Mouse (Mus musculus): ENCODE data around the gene Edrf1. TPM values are rescaled to one million over a fixed set of nuclear protein-coding genes. Genes with fewer than 3 reads are reported as not detected.
"Not testable (repeated sequence)": the region's sequence is repeated elsewhere in the genome, so short reads cannot be mapped to it uniquely, and the experiment has no call there.

Edrf1 gene
- polyA plus RNA-seq, 1 experiment from 2014 or later, result 25.5 TPM

DNA sequence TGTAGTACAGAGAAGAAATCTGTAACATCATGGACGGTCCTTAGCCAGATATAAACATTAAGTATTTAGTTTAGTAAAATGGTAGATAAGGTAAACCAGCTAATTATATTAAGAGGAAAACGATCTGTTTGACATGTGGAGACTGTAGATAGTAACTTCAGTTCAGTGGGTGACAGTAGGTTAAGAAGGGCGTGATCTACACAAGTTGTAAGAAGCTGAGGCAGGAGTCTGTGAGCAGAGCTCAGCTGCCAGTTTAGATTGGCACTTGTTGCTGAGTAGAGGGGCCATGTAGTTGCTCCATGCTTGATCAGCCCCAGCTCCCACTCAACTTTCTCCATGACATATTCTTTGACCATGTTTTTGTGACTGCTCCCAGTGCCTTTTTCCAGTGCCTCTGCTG is 33.5 kb downstream of the Edrf1 start:
- ATAC-seq (ENCODE audit: insufficient number of reproducible peaks, insufficient read depth, low FRiP score, low read depth), result no peak
- no peaks in the 10 kb centered on the region for H3K9me3 ChIP-seq (ENCODE audit: control insufficient read depth, low read depth, low read length)
- H3K4me1 ChIP-seq (ENCODE audit: control insufficient read depth, insufficient read depth, low read length), result no peaks in the 10 kb centered on the region
- H3K27ac ChIP-seq (ENCODE audit: low read length), result no peak overlapping the region
- no peaks in the 10 kb centered on the region for H3K27me3 ChIP-seq (ENCODE audit: control insufficient read depth, insufficient read depth, low read length)
- WGBS, result 76% methylated on average over 3 of the region's 3 CpGs
- no peak overlapping the region for H3K4me3 ChIP-seq (ENCODE audit: low read depth, low read length)
- H3K4me2 ChIP-seq (replicated peaks; ENCODE audit: low read depth, low read length), result no peak overlapping the region
- no peak overlapping the region for H3K9ac ChIP-seq (replicated peaks; ENCODE audit: low read depth, low read length)
- peaks cover 53% of the 10 kb centered on the region for H3K36me3 ChIP-seq (ENCODE audit: control insufficient read depth, insufficient read depth, low read length)

DNA sequence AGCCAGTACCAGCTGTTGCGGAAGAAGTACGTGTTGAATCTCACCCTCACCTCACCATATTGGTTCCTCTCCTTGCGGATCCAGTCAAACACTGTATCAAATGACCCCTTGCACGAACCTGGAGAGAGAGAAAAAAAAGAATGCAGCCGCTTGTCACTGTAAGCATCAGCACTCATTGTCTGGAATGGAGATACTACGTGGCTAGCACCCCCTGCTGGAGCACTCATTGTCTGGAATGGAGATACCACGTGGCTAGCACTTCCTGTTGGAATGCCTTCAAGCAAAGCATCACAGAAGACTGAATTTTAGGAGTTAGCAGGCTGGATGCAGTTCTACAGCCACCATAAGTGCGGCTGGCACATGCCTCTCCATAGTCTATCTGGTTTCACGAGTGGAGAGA is 38.7 kb downstream of the Edrf1 start:
- H3K4me2 ChIP-seq (replicated peaks; ENCODE audit: low read depth, low read length), result no peak overlapping the region
- 70% methylated on average over 9 of the region's 9 CpGs for WGBS
- ATAC-seq (ENCODE audit: insufficient number of reproducible peaks, insufficient read depth, low FRiP score, low read depth), result no peak
- H3K27me3 ChIP-seq (ENCODE audit: control insufficient read depth, insufficient read depth, low read length), result no peaks in the 10 kb centered on the region
- no peak overlapping the region for H3K9ac ChIP-seq (replicated peaks; ENCODE audit: low read depth, low read length)
- H3K36me3 ChIP-seq (ENCODE audit: control insufficient read depth, insufficient read depth, low read length), result peaks cover 21% of the 10 kb centered on the region
- H3K4me1 ChIP-seq (ENCODE audit: control insufficient read depth, insufficient read depth, low read length), result no peaks in the 10 kb centered on the region
- H3K4me3 ChIP-seq (ENCODE audit: low read depth, low read length), result no peak overlapping the region
- H3K27ac ChIP-seq (ENCODE audit: low read length), result no peak overlapping the region
- H3K9me3 ChIP-seq (ENCODE audit: control insufficient read depth, low read depth, low read length), result no peaks in the 10 kb centered on the region

DNA sequence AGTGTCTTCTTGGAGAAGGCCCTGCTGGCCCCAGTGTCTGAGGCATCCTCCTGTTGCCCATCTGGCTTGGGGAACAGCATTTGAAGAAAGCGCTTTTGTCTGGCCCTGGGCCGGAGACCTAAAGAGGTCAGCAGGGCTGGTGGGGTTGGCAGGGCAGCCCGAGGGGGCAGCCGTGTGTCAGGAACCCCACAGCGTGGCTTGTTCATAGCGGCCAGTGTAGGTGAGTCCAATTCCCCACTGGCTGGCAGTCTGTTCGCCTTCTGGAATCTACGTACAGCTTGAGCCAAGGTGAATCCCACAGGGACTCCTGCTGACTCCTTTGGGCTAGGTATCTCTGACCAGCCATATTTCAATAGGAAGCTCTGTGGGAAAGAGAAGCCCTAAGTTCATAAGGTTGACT is 41.4 kb downstream of the Edrf1 start:
- Histone ChIP-seq H3K4me1 (ENCODE audit: control insufficient read depth, insufficient read depth, low read length) (no peaks in the 10 kb centered on the region), H3K27me3 (ENCODE audit: control insufficient read depth, insufficient read depth, low read length) (no peaks in the 10 kb centered on the region), H3K9me3 (ENCODE audit: control insufficient read depth, low read depth, low read length) (no peaks in the 10 kb centered on the region), H3K4me2 (replicated peaks; ENCODE audit: low read depth, low read length) (no peak overlapping the region), H3K27ac (ENCODE audit: low read length) (no peak overlapping the region), H3K9ac (replicated peaks; ENCODE audit: low read depth, low read length) (no peak overlapping the region), H3K36me3 (ENCODE audit: control insufficient read depth, insufficient read depth, low read length) (no peaks in the 10 kb centered on the region), H3K4me3 (ENCODE audit: low read depth, low read length) (no peak overlapping the region)
- WGBS, result 92% methylated on average over 8 of the region's 8 CpGs
- ATAC-seq (ENCODE audit: insufficient number of reproducible peaks, insufficient read depth, low FRiP score, low read depth), result no peak

DNA sequence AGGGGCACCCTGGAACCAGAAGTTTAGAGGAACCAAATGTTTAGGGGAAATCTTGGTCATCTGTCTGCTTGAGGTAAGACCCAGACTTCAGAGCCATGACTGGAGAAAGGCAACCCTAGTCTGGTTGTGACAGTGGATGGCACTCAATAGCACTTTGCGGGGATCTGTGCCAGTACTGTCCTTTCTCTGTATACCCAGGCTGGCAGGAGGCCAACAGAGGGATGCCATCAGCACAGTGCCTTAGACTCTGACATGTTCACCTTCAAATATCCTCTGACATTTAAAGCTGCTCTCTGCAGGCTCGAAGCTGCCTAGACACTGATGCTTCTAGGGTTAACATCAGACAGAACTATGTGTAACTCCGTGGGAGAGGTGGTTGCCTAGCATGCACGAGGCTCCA is 42.1 kb downstream of the Edrf1 start:
- no peak overlapping the region for H3K4me3 ChIP-seq (ENCODE audit: low read depth, low read length)
- H3K9ac ChIP-seq (replicated peaks; ENCODE audit: low read depth, low read length), result no peak overlapping the region
- no peaks in the 10 kb centered on the region for H3K9me3 ChIP-seq (ENCODE audit: control insufficient read depth, low read depth, low read length)
- no peak overlapping the region for H3K27ac ChIP-seq (ENCODE audit: low read length)
- H3K27me3 ChIP-seq (ENCODE audit: control insufficient read depth, insufficient read depth, low read length), result no peaks in the 10 kb centered on the region
- 67% methylated on average over 4 of the region's 4 CpGs for WGBS
- H3K4me1 ChIP-seq (ENCODE audit: control insufficient read depth, insufficient read depth, low read length), result no peaks in the 10 kb centered on the region
- 0 out of 2 replicates have a peak, but pooled peaks have one; percentile 21 for ATAC-seq (ENCODE audit: insufficient number of reproducible peaks, insufficient read depth, low FRiP score, low read depth)
- no peaks in the 10 kb centered on the region for H3K36me3 ChIP-seq (ENCODE audit: control insufficient read depth, insufficient read depth, low read length)
- no peak overlapping the region for H3K4me2 ChIP-seq (replicated peaks; ENCODE audit: low read depth, low read length)

DNA sequence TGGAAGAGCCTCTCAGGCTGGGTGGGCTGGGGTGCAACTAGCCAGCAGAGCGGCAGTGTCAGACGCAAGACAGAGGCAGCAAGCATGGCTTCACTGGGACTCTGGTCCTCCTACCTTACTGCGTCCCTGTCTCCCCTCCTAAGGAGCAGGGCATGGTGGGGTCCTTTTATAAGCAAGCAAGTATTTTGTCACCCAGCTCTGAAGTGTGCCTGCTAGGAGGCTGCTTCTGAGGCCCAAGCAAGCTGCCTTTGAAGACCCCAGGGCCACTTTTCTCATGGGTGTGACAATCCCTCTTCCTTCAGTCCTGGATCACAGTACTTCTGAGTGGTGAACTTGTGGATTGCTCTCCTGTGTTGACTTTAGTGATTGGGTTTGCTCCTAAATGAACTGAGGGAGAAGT is 42.6 kb downstream of the Edrf1 start, which contains the start of gene Mmp21:
Gene Mmp21, minus strand, starts transcription at position 101 of the 400 bp plus-strand sequence.
- H3K27me3 ChIP-seq (ENCODE audit: control insufficient read depth, insufficient read depth, low read length), result no peaks in the 10 kb centered on the region
- no peak for ATAC-seq (ENCODE audit: insufficient number of reproducible peaks, insufficient read depth, low FRiP score, low read depth)
- no peaks in the 10 kb centered on the region for H3K4me1 ChIP-seq (ENCODE audit: control insufficient read depth, insufficient read depth, low read length)
- H3K4me3 ChIP-seq (ENCODE audit: low read depth, low read length), result no peak within 1 kb of the TSS
- no peaks in the 10 kb centered on the region for H3K36me3 ChIP-seq (ENCODE audit: control insufficient read depth, insufficient read depth, low read length)
- H3K9me3 ChIP-seq (ENCODE audit: control insufficient read depth, low read depth, low read length), result no peaks in the 10 kb centered on the region
- H3K4me2 ChIP-seq (replicated peaks; ENCODE audit: low read depth, low read length), result no peak within 1 kb of the TSS
- H3K9ac ChIP-seq (replicated peaks; ENCODE audit: low read depth, low read length), result no peak within 1 kb of the TSS
- WGBS, result 64% methylated on average over 3 of the region's 3 CpGs
- no peak within 1 kb of the TSS for H3K27ac ChIP-seq (ENCODE audit: low read length)

DNA sequence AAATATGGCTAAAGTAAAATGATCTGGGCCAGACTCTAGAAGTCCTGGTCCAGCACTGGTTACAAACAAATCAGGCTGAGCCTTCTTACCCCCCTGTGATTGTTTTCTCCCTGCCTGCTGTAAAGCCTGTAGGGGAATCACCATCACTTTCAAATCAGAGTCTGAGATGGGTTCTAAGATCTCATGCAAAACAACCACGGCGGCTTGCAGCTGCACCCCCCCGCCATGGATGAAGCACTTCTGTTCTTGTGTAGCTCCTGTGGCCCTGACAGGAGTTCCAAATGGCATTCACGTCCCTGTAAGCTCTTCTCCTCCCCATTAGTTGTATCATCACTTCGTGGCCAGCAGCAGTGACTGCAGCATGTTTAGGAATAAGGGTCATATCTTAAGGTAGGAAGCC is 46.3 kb downstream of the Edrf1 start:
- 83% methylated on average over 5 of the region's 5 CpGs for WGBS
- H3K36me3 ChIP-seq (ENCODE audit: control insufficient read depth, insufficient read depth, low read length), result no peaks in the 10 kb centered on the region
- H3K4me1 ChIP-seq (ENCODE audit: control insufficient read depth, insufficient read depth, low read length), result no peaks in the 10 kb centered on the region
- ATAC-seq (ENCODE audit: insufficient number of reproducible peaks, insufficient read depth, low FRiP score, low read depth), result no peak
- peaks cover 5% of the 10 kb centered on the region; the same call in 1 of the 2 replicates for H3K9me3 ChIP-seq (ENCODE audit: control insufficient read depth, low read depth, low read length)
- H3K27me3 ChIP-seq (ENCODE audit: control insufficient read depth, insufficient read depth, low read length), result no peaks in the 10 kb centered on the region
- H3K27ac ChIP-seq (ENCODE audit: low read length), result no peak overlapping the region
- no peak overlapping the region for H3K4me3 ChIP-seq (ENCODE audit: low read depth, low read length)
- H3K4me2 ChIP-seq (replicated peaks; ENCODE audit: low read depth, low read length), result no peak overlapping the region
- H3K9ac ChIP-seq (replicated peaks; ENCODE audit: low read depth, low read length), result no peak overlapping the region

DNA sequence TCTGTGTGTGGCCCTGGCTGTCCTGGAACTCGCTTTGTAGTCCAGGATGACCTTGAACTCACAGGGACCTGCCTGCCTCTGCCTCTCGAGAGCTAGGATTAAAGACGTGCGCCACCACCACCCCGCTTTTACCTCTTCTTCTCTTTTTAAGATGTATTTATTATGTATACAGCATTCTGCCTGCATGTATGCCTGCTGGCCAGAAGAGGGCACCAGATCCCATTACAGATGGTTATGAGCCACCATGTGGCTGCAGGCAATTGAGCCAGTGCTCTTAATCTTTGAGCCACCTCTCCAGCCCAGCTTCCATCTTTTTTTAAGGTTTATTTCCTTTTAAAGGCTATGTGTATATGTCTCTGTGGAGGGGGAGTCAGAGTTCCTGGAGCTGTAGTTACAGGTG is 46.8 kb downstream of the Edrf1 start:
- ATAC-seq (ENCODE audit: insufficient number of reproducible peaks, insufficient read depth, low FRiP score, low read depth), result no peak
- H3K27ac ChIP-seq (ENCODE audit: low read length), result no peak overlapping the region
- H3K4me3 ChIP-seq (ENCODE audit: low read depth, low read length), result no peak overlapping the region
- peaks cover 5% of the 10 kb centered on the region; the same call in 1 of the 2 replicates for H3K9me3 ChIP-seq (ENCODE audit: control insufficient read depth, low read depth, low read length)
- H3K9ac ChIP-seq (replicated peaks; ENCODE audit: low read depth, low read length), result no peak overlapping the region
- no peaks in the 10 kb centered on the region for H3K36me3 ChIP-seq (ENCODE audit: control insufficient read depth, insufficient read depth, low read length)
- no peaks in the 10 kb centered on the region for H3K4me1 ChIP-seq (ENCODE audit: control insufficient read depth, insufficient read depth, low read length)
- H3K27me3 ChIP-seq (ENCODE audit: control insufficient read depth, insufficient read depth, low read length), result no peaks in the 10 kb centered on the region
- WGBS, result 88% methylated on average over 5 of the region's 5 CpGs
- no peak overlapping the region for H3K4me2 ChIP-seq (replicated peaks; ENCODE audit: low read depth, low read length)

DNA sequence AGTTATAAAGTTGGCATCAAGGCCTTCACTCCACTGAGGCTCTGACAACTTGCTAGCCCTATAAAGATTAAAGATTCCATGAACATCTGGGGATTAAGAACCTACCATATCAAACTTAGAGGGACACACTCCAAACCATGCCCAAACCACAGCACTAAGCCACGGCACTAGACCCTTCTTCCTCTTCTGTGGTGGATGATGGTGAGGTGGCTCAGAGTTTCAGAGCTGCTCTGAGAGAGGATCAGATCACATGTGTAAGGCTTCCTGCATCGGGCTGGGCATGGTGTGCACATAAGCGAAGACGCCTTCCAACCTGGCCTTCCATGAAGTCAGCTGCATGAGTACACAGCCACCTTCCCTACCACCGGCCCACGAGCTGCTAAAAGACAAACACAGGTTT is 47.4 kb downstream of the Edrf1 start:
- WGBS, result 89% methylated on average over 6 of the region's 6 CpGs

DNA sequence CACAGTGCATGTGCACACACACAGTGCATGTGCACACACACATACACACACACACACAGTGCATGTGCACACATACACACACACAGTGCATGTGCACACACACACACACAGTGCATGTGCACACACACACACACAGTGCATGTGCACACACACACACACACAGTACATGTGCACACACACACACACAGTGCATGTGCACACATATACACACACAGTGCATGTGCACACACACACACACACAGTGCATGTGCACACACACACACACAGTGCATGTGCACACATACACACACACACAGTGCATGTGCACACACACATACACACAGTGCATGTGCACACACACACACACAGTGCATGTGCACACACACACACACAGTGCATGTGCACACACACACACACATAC is 48.3 kb downstream of the Edrf1 start:
- H3K4me2 ChIP-seq (replicated peaks; ENCODE audit: low read depth, low read length); H3K4me3 ChIP-seq (ENCODE audit: low read depth, low read length); H3K36me3 ChIP-seq (ENCODE audit: control insufficient read depth, insufficient read depth, low read length); H3K27ac ChIP-seq (ENCODE audit: low read length); H3K9me3 ChIP-seq (ENCODE audit: control insufficient read depth, low read depth, low read length); H3K9ac ChIP-seq (replicated peaks; ENCODE audit: low read depth, low read length); H3K4me1 ChIP-seq (ENCODE audit: control insufficient read depth, insufficient read depth, low read length); ATAC-seq (ENCODE audit: insufficient number of reproducible peaks, insufficient read depth, low FRiP score, low read depth); H3K27me3 ChIP-seq (ENCODE audit: control insufficient read depth, insufficient read depth, low read length): not testable (repeated sequence)

More for the DNA sequence above, 47.4 kb downstream of the Edrf1 start:
- Histone ChIP-seq H3K36me3 (ENCODE audit: control insufficient read depth, insufficient read depth, low read length) (no peaks in the 10 kb centered on the region; the same call in 1 of the 2 replicates), H3K4me2 (replicated peaks; ENCODE audit: low read depth, low read length) (no peak overlapping the region), H3K9ac (replicated peaks; ENCODE audit: low read depth, low read length) (no peak overlapping the region), H3K9me3 (ENCODE audit: control insufficient read depth, low read depth, low read length) (peaks cover 5% of the 10 kb centered on the region; the same call in 1 of the 2 replicates), H3K4me1 (ENCODE audit: control insufficient read depth, insufficient read depth, low read length) (no peaks in the 10 kb centered on the region), H3K4me3 (ENCODE audit: low read depth, low read length) (no peak overlapping the region), H3K27ac (ENCODE audit: low read length) (no peak overlapping the region), H3K27me3 (ENCODE audit: control insufficient read depth, insufficient read depth, low read length) (no peaks in the 10 kb centered on the region)
- no peak for ATAC-seq (ENCODE audit: insufficient number of reproducible peaks, insufficient read depth, low FRiP score, low read depth)

Measured in stomach, embryonic 14.5 days (tissue).